Mouse (Mus musculus) right cerebral cortex, postnatal 25 days (tissue): ENCODE measurements around the gene Cox7a2l.

Experiments
- DNase-seq: peaks from one replicate; pipeline ENCODE4 v3.0.0; 2022

Cox7a2l gene

GRCm38 (mm10) chr17:83526091-83526561, 9.0 kb upstream of the Cox7a2l start:
- no peak for DNase-seq

GRCm38 (mm10) chr17:83525596-83525995, 8.5 kb upstream of the Cox7a2l start:
- DNase-seq, result no peak

GRCm38 (mm10) chr17:83524753-83525152, 7.6 kb upstream of the Cox7a2l start:
- DNase-seq, result no peak

GRCm38 (mm10) chr17:83522590-83523379, 5.7 kb upstream of the Cox7a2l start:
- no peak for DNase-seq

GRCm38 (mm10) chr17:83521881-83522280, 4.8 kb upstream of the Cox7a2l start:
- no peak for DNase-seq

- DNase-seq, result peak; percentile 89
Measured at GRCm38 (mm10) chr17:83514213-83514701, 2.9 kb downstream of the Cox7a2l start.

- no peak for DNase-seq
Measured at GRCm38 (mm10) chr17:83513655-83514212, 3.4 kb downstream of the Cox7a2l start.

- no peak for DNase-seq
Measured at GRCm38 (mm10) chr17:83512130-83512529, 5.0 kb downstream of the Cox7a2l start.

GRCm38 (mm10) chr17:83503693-83504092, 13.4 kb downstream of the Cox7a2l start:
- DNase-seq, result no peak

- no peak for DNase-seq
Measured at GRCm38 (mm10) chr17:83499692-83500091, 17.4 kb downstream of the Cox7a2l start.

- no peak for DNase-seq
Measured at GRCm38 (mm10) chr17:83498889-83499288, 18.2 kb downstream of the Cox7a2l start.

- no peak for DNase-seq
Measured at GRCm38 (mm10) chr17:83487762-83488161, 29.4 kb downstream of the Cox7a2l start.

GRCm38 (mm10) chr17:83483784-83484183, 33.3 kb downstream of the Cox7a2l start:
- no peak for DNase-seq

GRCm38 (mm10) chr17:83482817-83483536, 34.2 kb downstream of the Cox7a2l start:
- no peak for DNase-seq

GRCm38 (mm10) chr17:83481551-83481950, 35.6 kb downstream of the Cox7a2l start:
- no peak for DNase-seq

GRCm38 (mm10) chr17:83477089-83477488, 40.0 kb downstream of the Cox7a2l start:
- no peak for DNase-seq

- DNase-seq, result no peak
Measured at GRCm38 (mm10) chr17:83469586-83469985, 47.5 kb downstream of the Cox7a2l start.

- DNase-seq, result no peak
Measured at GRCm38 (mm10) chr17:83466697-83467251, 50.4 kb downstream of the Cox7a2l start.

GRCm38 (mm10) chr17:83465969-83466368, 51.2 kb downstream of the Cox7a2l start:
- DNase-seq, result no peak

- DNase-seq, result no peak
Measured at GRCm38 (mm10) chr17:83457271-83457670, 59.9 kb downstream of the Cox7a2l start.

- no peak for DNase-seq
Measured at GRCm38 (mm10) chr17:83453587-83453986, 63.5 kb downstream of the Cox7a2l start.

- no peak for DNase-seq
Measured at GRCm38 (mm10) chr17:83452451-83452850, 64.7 kb downstream of the Cox7a2l start.
